Mouse (Mus musculus) ES-E14 (cell line): Measurements from ENCODE around the gene Ank2.

Experiments
- HCFC1 ChIP-seq: IDR thresholded peaks from 2 replicates; pipeline ENCODE4 v1.6.1; 2012; ENCODE audit warnings: low read length, inconsistent platforms, borderline replicate concordance; ENCODE audit not compliant: insufficient read depth
- MAFK ChIP-seq: IDR thresholded peaks from 2 replicates; pipeline ENCODE4 v1.6.1; 2014; ENCODE audit warnings: mild to moderate bottlenecking, low read depth, low read length, inconsistent platforms; ENCODE audit not compliant: insufficient read depth
- ZNF384 ChIP-seq: IDR thresholded peaks from 2 replicates; pipeline ENCODE4 v1.6.1; 2012; ENCODE audit warnings: low read depth, low read length, inconsistent platforms

DNA sequence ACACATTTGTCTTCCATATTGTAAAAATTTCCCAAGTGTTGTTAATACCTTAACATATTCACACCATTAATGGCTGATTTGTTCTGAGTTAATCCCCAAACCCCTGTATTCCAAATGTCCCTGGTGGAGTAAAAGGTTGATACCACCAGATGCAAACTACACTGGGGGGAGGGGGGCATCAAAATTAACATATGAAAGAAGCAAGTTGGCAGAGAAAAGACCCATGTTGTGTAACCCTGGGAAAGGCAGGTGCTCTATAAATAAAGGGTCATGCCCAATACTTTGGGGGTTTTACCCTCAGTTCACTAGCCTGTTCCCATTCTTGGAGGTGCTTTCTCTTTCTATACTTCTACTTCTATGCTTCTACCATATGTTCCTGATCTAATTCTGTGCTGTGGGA is 198.4 kb downstream of the Ank2 start:
- TF ChIP-seq MAFK (no peak), ZNF384 (no peak), HCFC1 (no peak)
